In the genomic region with DNA sequence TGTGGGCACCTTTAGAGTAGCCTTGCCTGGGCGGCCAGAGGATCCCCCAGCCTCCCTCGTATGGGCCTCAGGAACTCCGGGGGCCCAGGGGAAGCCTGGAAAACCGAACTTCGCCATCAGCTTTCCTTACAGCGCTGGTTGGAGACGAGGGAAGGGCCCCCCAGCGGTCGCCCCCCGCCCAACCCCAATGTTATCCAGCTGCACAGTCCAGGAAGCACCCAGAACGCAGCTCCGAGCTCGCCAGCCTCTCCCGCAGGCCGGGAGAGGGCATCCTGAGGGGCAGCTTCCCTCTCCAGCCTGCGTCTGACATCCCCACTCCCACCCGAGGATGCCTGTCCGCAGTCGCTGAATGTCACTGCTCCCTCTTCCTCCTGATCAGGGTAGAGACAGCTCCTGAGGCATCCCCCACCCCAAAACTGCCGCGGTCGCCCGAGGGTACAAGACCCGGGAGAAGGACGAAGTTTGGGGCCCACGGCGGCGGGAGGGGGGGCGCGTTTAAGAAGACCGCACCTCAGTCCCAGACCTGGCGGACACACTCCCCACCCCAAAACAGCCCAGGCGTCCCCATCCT, we compare ENCODE assay signal across 8 mouse cellular contexts. TPM values are rescaled to one million over a fixed set of nuclear protein-coding genes. Genes with fewer than 3 reads are reported as not detected.
DNase-seq lines count a peak whose midpoint lies in the region; ATAC-seq and TF ChIP-seq lines count a peak whose summit lies in the region.

No protein-coding gene starts in this region.

- peaks cover 0 to 17% of the 10 kb centered on the region in 2 experiments; a peak in 3 of 4 replicates for H3K4me1 ChIP-seq in CH12.LX (ENCODE audit: control insufficient read depth in 1 of 2, insufficient read depth in 2 of 2)
- H3K4me1 ChIP-seq in forebrain, embryonic 10.5 days: peaks cover 47% of the 10 kb centered on the region
- H3K4me1 ChIP-seq in hindbrain, embryonic 16.5 days (ENCODE audit: control insufficient read depth, insufficient read depth, low read depth, low read length): peaks cover 23% of the 10 kb centered on the region
- H3K4me1 ChIP-seq in midbrain, embryonic 10.5 days: peaks cover 24% of the 10 kb centered on the region

- peak overlapping the region; percentile 54; the same call in 1 of the 2 replicates for H3K9ac ChIP-seq in CH12.LX (ENCODE audit: insufficient read depth, low read depth)
- peak overlapping the region; percentile 99 for H3K9ac ChIP-seq in hindbrain, embryonic 16.5 days (ENCODE audit: low read depth, low read length)

- no peaks in the 10 kb centered on the region for H3K9me3 ChIP-seq in CH12.LX (replicated peaks; ENCODE audit: low read length)
- no peaks in the 10 kb centered on the region for H3K9me3 ChIP-seq in forebrain, embryonic 10.5 days
- no peaks in the 10 kb centered on the region for H3K9me3 ChIP-seq in hindbrain, embryonic 16.5 days (ENCODE audit: control insufficient read depth, low read length)
- no peaks in the 10 kb centered on the region for H3K9me3 ChIP-seq in midbrain, embryonic 10.5 days (replicated peaks)

- dilution Hi-C loops in CH12.LX (cut with MboI; ENCODE audit: extremely low pct_ligation_motif_present, extremely low pct_unique_long_range_greater_than_20kb, low sequenced_read_pairs): no loop called here

- peaks cover 6% of the 10 kb centered on the region for H3K79me2 ChIP-seq in CH12.LX (replicated peaks; ENCODE audit: control insufficient read depth, extremely low read depth, insufficient read depth, poor library complexity, severe bottlenecking)

- in situ Hi-C loops in CH12.LX (cut with MboI; ENCODE audit: low pct_ligation_motif_present, low pct_unique_long_range_greater_than_20kb, low sequenced_read_pairs): loop anchor here (25.0 kb wide), 1 partner anchor 238 kb away; no protein-coding TSS in a partner anchor

- no peak for TF ChIP-seq POLR2A in CH12.LX (IDR thresholded peaks at IDR 0.05; ENCODE audit: low read depth, low read length)

- peak overlapping the region; percentile 77 for H3K4me2 ChIP-seq in CH12.LX (ENCODE audit: insufficient read depth, low read depth, poor library complexity, severe bottlenecking)
- H3K4me2 ChIP-seq in hindbrain, embryonic 16.5 days (ENCODE audit: low read length): peak overlapping the region; percentile 88

- no peak overlapping the region for H3K27ac ChIP-seq in CH12.LX (ENCODE audit: insufficient read depth, low read depth)
- peak overlapping the region; percentile 99 for H3K27ac ChIP-seq in forebrain, embryonic 10.5 days
- peak overlapping the region; percentile 98 for H3K27ac ChIP-seq in hindbrain, embryonic 16.5 days (ENCODE audit: low read depth, low read length)
- peak overlapping the region; percentile 99 for H3K27ac ChIP-seq in midbrain, embryonic 10.5 days (replicated peaks)

- DNase-seq in CH12.LX (ENCODE audit: extremely low read depth): no peak
- DNase-seq in adrenal gland, postnatal 10 days: peak; percentile 59
- peak; percentile 65 for DNase-seq in forebrain, embryonic 10.5 days (ENCODE audit: extremely low spot score, low spot score)
- DNase-seq in left cerebral cortex, postnatal 36 days (ENCODE audit: low spot score in 2 of 2): peak; percentile 34 to 36
- peak; percentile 73 for DNase-seq in midbrain, embryonic 10.5 days (ENCODE audit: low spot score)
- DNase-seq in right cerebral cortex, postnatal 4 days: peak; percentile 62
- no peak for DNase-seq in T-cell, adult 2 months (ENCODE audit: low spot score)

- peak overlapping the region; percentile 23 to 89 (median 80) for H3K4me3 ChIP-seq in CH12.LX (replicated peaks in 1 of 3; ENCODE audit: low read depth in 2 of 3, low read length in 2 of 3, poor library complexity in 1 of 3)
- peak overlapping the region; percentile 81 for H3K4me3 ChIP-seq in forebrain, embryonic 10.5 days
- H3K4me3 ChIP-seq in hindbrain, embryonic 16.5 days (ENCODE audit: low read length): peak overlapping the region; percentile 94
- peak overlapping the region; percentile 97 for H3K4me3 ChIP-seq in midbrain, embryonic 10.5 days

- intact Hi-C loops in left cerebral cortex, postnatal 36 days (cut with DNase I): loop anchor here (10.0 kb wide), 1 partner anchor 124 kb away; no protein-coding TSS in a partner anchor

- no peak for TF ChIP-seq RAD21 in CH12.LX (IDR thresholded peaks at IDR 0.05; ENCODE audit: low read depth, low read length)

- ATAC-seq in hindbrain, embryonic 16.5 days: no peak

- H3K36me3 ChIP-seq in CH12.LX (replicated peaks in 1 of 2; ENCODE audit: control insufficient read depth in 1 of 2, insufficient read depth in 1 of 2, low read length in 1 of 2): peaks cover 0 to 5% of the 10 kb centered on the region in 2 experiments
- peaks cover 2% of the 10 kb centered on the region; the same call in 1 of the 2 replicates for H3K36me3 ChIP-seq in forebrain, embryonic 10.5 days (replicated peaks)
- H3K36me3 ChIP-seq in hindbrain, embryonic 16.5 days (ENCODE audit: control insufficient read depth, insufficient read depth, low read length): no peaks in the 10 kb centered on the region
- no peaks in the 10 kb centered on the region for H3K36me3 ChIP-seq in midbrain, embryonic 10.5 days

- under 1% methylated on average over 33 of the region's 33 CpGs for WGBS in forebrain, embryonic 10.5 days
- WGBS in hindbrain, embryonic 16.5 days: under 1% methylated on average over 30 of the region's 33 CpGs
- 0% methylated on average over 33 of the region's 33 CpGs for WGBS in midbrain, embryonic 10.5 days

- peaks cover 11% of the 10 kb centered on the region for H3K27me3 ChIP-seq in CH12.LX (replicated peaks)
- no peaks in the 10 kb centered on the region for H3K27me3 ChIP-seq in forebrain, embryonic 10.5 days (ENCODE audit: poor library complexity, severe bottlenecking)
- no peaks in the 10 kb centered on the region for H3K27me3 ChIP-seq in hindbrain, embryonic 16.5 days (replicated peaks; ENCODE audit: control insufficient read depth, insufficient read depth, low read length)
- H3K27me3 ChIP-seq in midbrain, embryonic 10.5 days (ENCODE audit: low read depth, poor library complexity, severe bottlenecking): no peaks in the 10 kb centered on the region

- TF ChIP-seq CTCF in CH12.LX (conservative IDR thresholded peaks at IDR 0.05 in 1 of 2, IDR thresholded peaks at IDR 0.05 in 1 of 2; ENCODE audit: low read depth in 2 of 2, low read length in 2 of 2): no peak

- no peak for TF ChIP-seq EP300 in CH12.LX (IDR thresholded peaks at IDR 0.05; ENCODE audit: low read length)

TF ChIP-seq in CH12.LX, 34 proteins besides CTCF, POLR2A, EP300 and RAD21:
- TF ChIP-seq NELFE (IDR thresholded peaks at IDR 0.05; ENCODE audit: low read depth, low read length) (no peak), RCOR1 (conservative IDR thresholded peaks at IDR 0.05; ENCODE audit: low read depth, low read length) (no peak), USF2 (conservative IDR thresholded peaks at IDR 0.05; ENCODE audit: low read depth, low read length) (no peak), SIN3A (IDR thresholded peaks at IDR 0.05; ENCODE audit: low read length) (no peak), TCF12 (IDR thresholded peaks at IDR 0.05; ENCODE audit: low read depth, low read length) (no peak), GABPA (IDR thresholded peaks at IDR 0.05; ENCODE audit: insufficient replicate concordance, low read depth, low read length) (no peak), CHD2 (IDR thresholded peaks at IDR 0.05; ENCODE audit: low read length) (no peak), BHLHE40 (IDR thresholded peaks at IDR 0.05; ENCODE audit: low read depth, low read length) (no peak), MAZ (IDR thresholded peaks at IDR 0.05; ENCODE audit: low read depth, low read length) (no peak), USF1 (IDR thresholded peaks at IDR 0.05; ENCODE audit: low read depth, low read length) (no peak), MAFK (IDR thresholded peaks at IDR 0.05; ENCODE audit: insufficient replicate concordance, low read length) (no peak), POLR2AphosphoS2 (IDR thresholded peaks at IDR 0.05; ENCODE audit: low read depth, low read length) (no peak), TBP (conservative IDR thresholded peaks at IDR 0.05; ENCODE audit: low read depth, low read length) (no peak), SMC3 (IDR thresholded peaks at IDR 0.05; ENCODE audit: low read depth, low read length) (no peak), ZKSCAN1 (IDR thresholded peaks at IDR 0.05; ENCODE audit: borderline replicate concordance, low read depth, low read length) (no peak), JUND (conservative IDR thresholded peaks at IDR 0.05; ENCODE audit: low read depth, low read length) (no peak), KAT2A (IDR thresholded peaks at IDR 0.05; ENCODE audit: insufficient replicate concordance, low read length) (no peak), ELF1 (IDR thresholded peaks at IDR 0.05; ENCODE audit: low read depth, low read length) (no peak)

RNA-seq across cellular contexts. Expression of a gene that starts 17.9 kb away (rescaled TPM):
- total RNA-seq in CH12.LX (2012; rRNA removed) (10.9 and 12.3 TPM in 2 replicates), CH12.LX (2014; rRNA removed) (1.0 and 2.3 TPM in 2 replicates)
- polyA plus RNA-seq in CH12.LX (2012; ENCODE audit: insufficient read length, low read depth): 6.5 and 8.0 TPM in 2 replicates
- 10 to 100 TPM; 31.7 to 51.3 TPM for total RNA-seq in adrenal gland, postnatal 10 days (2021)
- 15.6 and 18.4 TPM in 2 replicates for polyA plus RNA-seq in forebrain, embryonic 10.5 days (2016; fragmentation: Nextera tagmentation; extraction: Ambion mirVana)
- polyA plus RNA-seq in hindbrain, embryonic 16.5 days (2015; fragmentation: Nextera tagmentation; extraction: Ambion mirVana): 14.2 and 16.0 TPM in 2 replicates
- 100 to 1,000 TPM; 107 to 111 TPM for total RNA-seq in left cerebral cortex, postnatal 36 days (2021)
- polyA plus RNA-seq in midbrain, embryonic 10.5 days (2016; fragmentation: Nextera tagmentation; extraction: Ambion mirVana): 10.4 and 15.8 TPM in 2 replicates

Comparison
In these comparisons a context has a peak if more than half of its experiments do, and no peak if none do; other contexts are left out.
1. DNase-seq: peak in adrenal gland, postnatal 10 days (single experiment), forebrain, embryonic 10.5 days (single experiment), left cerebral cortex, postnatal 36 days (2 of 2), midbrain, embryonic 10.5 days (single experiment) and right cerebral cortex, postnatal 4 days (single experiment); none in CH12.LX (single experiment) and T-cell, adult 2 months (single experiment).
2. Peak in every context shown above with its lines, with median percentiles within 50 percentile points of each other: H3K4me3 ChIP-seq.